Mouse (Mus musculus): ENCODE measurements at regions not wholly inside any gene's neighbourhood (a gene's known extent, or its start where the extent isn't known, plus 50 kb on each side); places are given as distances from the start of the nearest gene placed in this dataset.

DNA sequence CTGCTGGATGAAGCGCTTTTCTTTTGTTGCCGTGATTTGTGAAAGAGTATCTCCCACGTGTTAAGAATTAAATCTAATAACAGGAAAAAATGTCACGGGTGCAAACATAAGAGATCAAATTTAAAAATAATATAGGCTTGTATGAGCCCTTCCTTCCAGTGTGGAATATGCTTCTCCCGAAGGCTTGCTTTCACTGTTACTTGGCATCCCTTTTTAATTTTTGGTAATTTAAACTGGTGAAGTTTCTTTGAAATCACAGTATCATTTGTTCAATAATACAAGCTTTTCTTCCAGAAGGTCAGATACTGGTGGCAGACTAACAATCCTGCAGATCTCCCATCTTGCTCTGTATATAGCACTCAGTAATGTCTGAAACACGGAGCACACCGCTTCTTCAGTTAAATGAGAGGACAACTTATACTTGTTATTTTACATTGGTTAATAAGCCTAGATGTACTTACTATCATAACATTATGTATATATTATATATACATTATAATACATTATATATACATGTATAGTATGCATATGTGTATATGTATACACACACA lies 98.2 kb downstream of the Plk2 start:
- ATAC-seq (ENCODE audit: insufficient read depth, low FRiP score, low read depth): no peak
- H3K9ac ChIP-seq: no peak overlapping the region
- H3K27ac ChIP-seq: no peak overlapping the region
- no peaks in the 10 kb centered on the region for H3K36me3 ChIP-seq
- no peak overlapping the region for H3K4me3 ChIP-seq (replicated peaks)
- no peaks in the 10 kb centered on the region for H3K4me1 ChIP-seq
- no peak overlapping the region for H3K4me2 ChIP-seq
- no peaks in the 10 kb centered on the region for H3K27me3 ChIP-seq (replicated peaks)
- WGBS: 80% methylated on average over 7 of the region's 7 CpGs
- no peaks in the 10 kb centered on the region for H3K9me3 ChIP-seq

- Histone ChIP-seq H3K27me3 (replicated peaks) (no peaks in the 10 kb centered on the region), H3K27ac (no peak overlapping the region), H3K4me3 (replicated peaks) (no peak overlapping the region), H3K9ac (no peak overlapping the region), H3K4me2 (no peak overlapping the region), H3K9me3 (no peaks in the 10 kb centered on the region), H3K4me1 (no peaks in the 10 kb centered on the region), H3K36me3 (no peaks in the 10 kb centered on the region)
- ATAC-seq (ENCODE audit: insufficient read depth, low FRiP score, low read depth): no peak
- 68% methylated on average over 3 of the region's 3 CpGs for WGBS
These were observed 102.6 kb downstream of the Plk2 start for GRCm38 (mm10) chr13:110497461-110497860.

- Histone ChIP-seq H3K9me3 (no peaks in the 10 kb centered on the region), H3K27ac (no peak overlapping the region), H3K36me3 (no peaks in the 10 kb centered on the region), H3K4me3 (replicated peaks) (no peak overlapping the region), H3K4me2 (no peak overlapping the region), H3K9ac (no peak overlapping the region), H3K4me1 (no peaks in the 10 kb centered on the region), H3K27me3 (replicated peaks) (no peaks in the 10 kb centered on the region)
- 51% methylated on average over 1 of the region's 1 CpGs for WGBS
- no peak for ATAC-seq (ENCODE audit: insufficient read depth, low FRiP score, low read depth)
These were observed 113.0 kb downstream of the Plk2 start for GRCm38 (mm10) chr13:110507814-110508362.

- Histone ChIP-seq H3K27me3 (replicated peaks) (no peaks in the 10 kb centered on the region), H3K9ac (no peak overlapping the region), H3K27ac (no peak overlapping the region), H3K36me3 (no peaks in the 10 kb centered on the region), H3K4me2 (no peak overlapping the region), H3K4me3 (replicated peaks) (no peak overlapping the region), H3K4me1 (no peaks in the 10 kb centered on the region), H3K9me3 (no peaks in the 10 kb centered on the region)
- ATAC-seq (ENCODE audit: insufficient read depth, low FRiP score, low read depth): no peak
- WGBS: 87% methylated on average over 8 of the region's 8 CpGs
These were observed 123.1 kb downstream of the Plk2 start for GRCm38 (mm10) chr13:110517986-110518385.

- Histone ChIP-seq H3K9ac (no peak overlapping the region), H3K4me3 (replicated peaks) (no peak overlapping the region), H3K36me3 (no peaks in the 10 kb centered on the region), H3K4me1 (no peaks in the 10 kb centered on the region), H3K4me2 (no peak overlapping the region), H3K9me3 (no peaks in the 10 kb centered on the region), H3K27me3 (replicated peaks) (no peaks in the 10 kb centered on the region), H3K27ac (no peak overlapping the region)
- ATAC-seq (ENCODE audit: insufficient read depth, low FRiP score, low read depth): no peak
- WGBS: 91% methylated on average over 4 of the region's 4 CpGs
These were observed 128.1 kb downstream of the Plk2 start for GRCm38 (mm10) chr13:110522974-110523373.

GRCm38 (mm10) chr13:110527681-110528080 lies 132.8 kb downstream of the Plk2 start:
- WGBS: 47% methylated on average over 3 of the region's 3 CpGs
- Histone ChIP-seq H3K9me3 (no peaks in the 10 kb centered on the region), H3K4me3 (replicated peaks) (no peak overlapping the region), H3K4me2 (no peak overlapping the region), H3K4me1 (no peaks in the 10 kb centered on the region), H3K27me3 (replicated peaks) (no peaks in the 10 kb centered on the region), H3K36me3 (no peaks in the 10 kb centered on the region), H3K27ac (no peak overlapping the region), H3K9ac (no peak overlapping the region)
- ATAC-seq (ENCODE audit: insufficient read depth, low FRiP score, low read depth): no peak

DNA sequence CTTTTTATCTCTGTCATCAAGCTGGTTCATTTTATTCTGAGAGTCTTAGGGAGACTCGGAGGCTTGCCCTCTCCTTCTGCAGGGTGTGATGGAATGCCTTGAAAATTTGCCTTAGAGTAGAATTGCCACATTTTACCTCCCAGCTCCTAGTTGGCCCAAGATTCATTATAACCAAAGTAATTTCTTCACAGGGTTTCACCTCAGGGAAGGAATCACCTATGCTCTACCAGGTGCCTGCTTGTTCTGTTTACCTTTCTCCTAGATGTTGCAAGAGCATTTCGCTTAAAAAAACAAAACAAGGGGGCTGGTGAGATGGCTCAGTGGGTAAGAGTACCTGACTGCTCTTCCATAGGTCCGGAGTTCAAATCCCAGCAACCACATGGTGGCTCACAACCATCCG lies 134.8 kb downstream of the Plk2 start:
- no peaks in the 10 kb centered on the region for H3K9me3 ChIP-seq
- H3K4me2 ChIP-seq: no peak overlapping the region
- no peak overlapping the region for H3K27ac ChIP-seq
- no peaks in the 10 kb centered on the region for H3K36me3 ChIP-seq
- no peaks in the 10 kb centered on the region for H3K27me3 ChIP-seq (replicated peaks)
- no peak for ATAC-seq (ENCODE audit: insufficient read depth, low FRiP score, low read depth)
- no peak overlapping the region for H3K4me3 ChIP-seq (replicated peaks)
- no peaks in the 10 kb centered on the region for H3K4me1 ChIP-seq
- no peak overlapping the region for H3K9ac ChIP-seq
- 89% methylated on average over 4 of the region's 4 CpGs for WGBS

DNA sequence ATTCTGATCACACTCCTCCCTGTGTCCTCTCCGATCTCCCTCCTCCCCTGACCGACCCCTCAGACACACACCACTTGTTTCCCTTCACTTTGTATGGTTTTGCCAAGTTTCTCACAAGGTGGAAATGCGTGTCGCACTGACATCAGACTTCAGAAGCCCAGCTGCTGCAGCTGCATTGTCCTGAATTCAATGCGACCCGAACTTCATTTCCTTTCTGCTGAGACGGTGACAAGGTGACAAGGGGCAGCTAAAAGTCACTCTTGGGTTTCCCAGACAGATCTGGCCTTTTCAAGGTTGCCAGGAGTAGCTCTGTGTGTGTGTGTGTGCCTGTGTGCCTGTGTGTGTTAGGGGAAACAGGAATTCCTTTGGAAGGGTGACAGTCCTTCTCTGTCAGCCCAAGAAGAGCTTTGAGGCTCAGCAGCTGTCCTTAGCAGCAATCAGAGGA lies 139.5 kb downstream of the Plk2 start:
- H3K4me1 ChIP-seq: no peaks in the 10 kb centered on the region
- H3K9me3 ChIP-seq: no peaks in the 10 kb centered on the region
- no peaks in the 10 kb centered on the region for H3K36me3 ChIP-seq
- H3K27me3 ChIP-seq (replicated peaks): no peaks in the 10 kb centered on the region
- H3K4me3 ChIP-seq (replicated peaks): no peak overlapping the region
- H3K4me2 ChIP-seq: no peak overlapping the region
- H3K9ac ChIP-seq: no peak overlapping the region
- 27% methylated on average over 7 of the region's 7 CpGs for WGBS
- ATAC-seq (ENCODE audit: insufficient read depth, low FRiP score, low read depth): peak; percentile 56; the same call in 1 of the 2 replicates
- no peak overlapping the region for H3K27ac ChIP-seq

DNA sequence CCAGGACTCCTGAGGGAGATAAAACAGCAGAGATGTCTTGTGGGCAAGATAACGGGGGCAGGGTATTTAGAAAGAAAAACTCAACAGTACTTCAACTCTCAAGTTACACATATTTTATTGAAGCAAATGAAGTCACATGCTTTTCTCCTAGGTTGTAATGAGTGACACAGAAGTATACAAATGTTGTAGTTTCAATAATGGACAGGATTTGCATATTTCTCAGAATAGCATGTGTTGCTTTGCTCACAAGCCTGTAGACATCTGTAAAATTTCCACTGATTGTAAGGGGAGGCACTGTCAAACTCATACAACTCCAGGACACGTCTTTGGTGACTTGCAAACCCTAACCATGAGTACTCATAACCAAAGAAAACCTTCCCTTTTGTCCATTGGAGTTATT lies 140.9 kb downstream of the Plk2 start:
- Histone ChIP-seq H3K36me3 (no peaks in the 10 kb centered on the region), H3K27me3 (replicated peaks) (no peaks in the 10 kb centered on the region), H3K4me2 (no peak overlapping the region), H3K9ac (no peak overlapping the region), H3K4me1 (no peaks in the 10 kb centered on the region), H3K27ac (no peak overlapping the region), H3K9me3 (no peaks in the 10 kb centered on the region), H3K4me3 (replicated peaks) (no peak overlapping the region)
- 70% methylated on average over 2 of the region's 2 CpGs for WGBS
- ATAC-seq (ENCODE audit: insufficient read depth, low FRiP score, low read depth): no peak

DNA sequence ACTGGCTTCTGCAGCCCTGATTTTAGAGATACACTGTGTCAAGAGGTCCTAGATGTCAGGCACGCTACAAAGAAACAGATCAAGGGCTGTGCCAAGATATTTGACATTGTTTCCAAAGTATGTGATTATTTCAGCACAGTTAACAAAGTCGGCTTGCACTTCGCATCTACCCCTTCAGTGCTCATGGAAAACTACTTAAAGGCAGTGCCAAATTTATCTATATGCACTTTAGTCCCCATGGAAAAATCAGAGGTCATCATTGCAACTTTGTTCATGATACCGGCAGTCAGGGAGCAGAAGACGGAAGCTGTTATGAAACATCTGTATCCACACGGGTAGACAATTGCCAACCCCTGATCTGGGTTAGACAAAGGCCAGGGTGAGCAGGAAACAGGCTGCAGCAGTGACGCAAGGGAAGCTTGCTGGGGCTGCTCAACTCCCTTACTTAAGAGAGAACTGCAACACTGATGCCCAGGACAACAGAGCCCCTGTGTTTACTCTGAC lies 143.2 kb downstream of the Plk2 start:
- no peaks in the 10 kb centered on the region for H3K4me1 ChIP-seq
- H3K27ac ChIP-seq: no peak overlapping the region
- no peaks in the 10 kb centered on the region for H3K36me3 ChIP-seq
- ATAC-seq (ENCODE audit: insufficient read depth, low FRiP score, low read depth): peak; percentile 68; the same call in 1 of the 2 replicates
- 31% methylated on average over 7 of the region's 7 CpGs for WGBS
- H3K4me3 ChIP-seq (replicated peaks): no peak overlapping the region
- H3K4me2 ChIP-seq: no peak overlapping the region
- no peaks in the 10 kb centered on the region for H3K9me3 ChIP-seq
- no peak overlapping the region for H3K9ac ChIP-seq
- H3K27me3 ChIP-seq (replicated peaks): no peaks in the 10 kb centered on the region

- H3K4me3 ChIP-seq (replicated peaks): no peak overlapping the region
- 82% methylated on average over 13 of the region's 13 CpGs for WGBS
- H3K27ac ChIP-seq: no peak overlapping the region
- H3K9me3 ChIP-seq: no peaks in the 10 kb centered on the region
- no peak for ATAC-seq (ENCODE audit: insufficient read depth, low FRiP score, low read depth)
- no peaks in the 10 kb centered on the region for H3K4me1 ChIP-seq
- no peaks in the 10 kb centered on the region for H3K36me3 ChIP-seq
- H3K9ac ChIP-seq: no peak overlapping the region
- H3K27me3 ChIP-seq (replicated peaks): no peaks in the 10 kb centered on the region
- no peak overlapping the region for H3K4me2 ChIP-seq
These were observed 145.9 kb downstream of the Plk2 start for GRCm38 (mm10) chr13:110540543-110541265.

DNA sequence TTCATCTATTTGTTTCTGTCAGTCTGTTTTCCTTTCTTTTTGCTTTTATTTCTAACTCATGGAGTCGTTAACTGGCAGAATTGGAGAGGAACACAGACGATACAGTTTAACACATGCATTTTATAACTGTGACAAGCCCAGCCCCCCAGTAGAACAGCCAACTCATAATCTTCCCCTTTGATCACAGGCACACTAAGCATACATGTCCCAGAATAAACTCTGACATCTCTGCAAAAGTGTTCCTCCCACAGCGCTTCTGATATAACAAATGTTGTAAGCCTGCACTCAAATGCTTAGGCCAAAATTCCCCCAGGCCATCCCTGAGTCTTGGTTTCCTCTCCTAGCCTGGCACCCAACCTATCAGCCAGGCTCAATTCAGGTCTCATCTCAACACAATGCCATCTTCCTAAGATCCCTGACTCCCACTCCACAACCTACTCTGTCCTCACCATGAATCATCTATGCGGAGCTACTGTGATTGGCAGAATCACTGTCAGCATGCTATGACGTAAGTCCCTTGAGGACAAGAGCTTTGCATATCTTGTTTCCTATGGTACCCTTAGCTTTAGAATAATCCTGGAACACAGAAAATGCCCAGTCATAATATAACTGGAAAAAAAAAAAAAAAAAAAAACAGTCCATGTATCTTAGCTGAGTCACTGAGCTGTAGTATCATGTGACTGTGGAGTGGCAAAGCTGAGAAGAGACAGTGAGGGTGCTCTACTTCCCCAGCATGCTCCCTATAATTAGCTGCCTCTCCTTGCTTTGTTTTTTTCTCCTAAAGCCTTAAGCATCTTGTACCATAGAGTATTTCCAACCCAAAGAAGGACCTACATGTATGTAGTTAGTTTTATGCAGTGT lies 146.7 kb downstream of the Plk2 start:
- H3K9me3 ChIP-seq: no peaks in the 10 kb centered on the region
- no peaks in the 10 kb centered on the region for H3K36me3 ChIP-seq
- no peak for ATAC-seq (ENCODE audit: insufficient read depth, low FRiP score, low read depth)
- no peak overlapping the region for H3K4me3 ChIP-seq (replicated peaks)
- H3K27me3 ChIP-seq (replicated peaks): no peaks in the 10 kb centered on the region
- H3K27ac ChIP-seq: no peak overlapping the region
- H3K9ac ChIP-seq: no peak overlapping the region
- H3K4me1 ChIP-seq: no peaks in the 10 kb centered on the region
- WGBS: 75% methylated on average over 5 of the region's 5 CpGs
- no peak overlapping the region for H3K4me2 ChIP-seq
